Mouse (Mus musculus) layer of hippocampus, adult 9-11 months (tissue): ENCODE measurements around the gene Gpbp1l1.

Source experiments
- DNase-seq: peaks from one replicate; pipeline ENCODE4 v3.0.0; 2022

The Gpbp1l1 gene

DNA sequence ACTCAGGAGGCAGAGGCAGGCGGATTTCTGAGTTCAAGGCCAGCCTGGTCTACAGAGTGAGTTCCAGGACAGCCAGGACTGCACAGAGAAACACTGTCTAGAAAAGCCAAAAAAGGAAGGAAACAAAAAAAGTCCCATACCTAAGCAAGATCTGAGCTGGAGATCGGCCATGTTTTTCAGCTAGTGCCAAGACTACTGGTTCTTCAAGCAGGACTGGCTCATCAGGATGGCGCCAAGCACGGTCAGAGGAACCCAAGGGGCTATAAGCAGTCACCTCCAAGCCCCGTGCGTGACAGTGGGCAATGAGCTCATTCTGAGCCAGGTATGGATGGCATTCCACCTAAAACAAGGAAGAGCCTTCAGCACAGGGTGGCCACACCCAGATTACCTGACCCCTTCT, 81.4 kb downstream of the Gpbp1l1 start:
- DNase-seq = no peak

- no peak for DNase-seq
Measured at GRCm38 (mm10) chr4:116642071-116642470, 84.6 kb downstream of the Gpbp1l1 start.
